Mouse (Mus musculus) lung, adult 2 months (tissue): Measurements from ENCODE around the gene Gtf2h4.

Experiments used
- CTCF ChIP-seq: fragments of 200-500 bp; IDR thresholded peaks from 2 replicates; pipeline ENCODE4 v1.5.1; 2011; ENCODE audit warnings: mild to moderate bottlenecking, low read length, control low read depth; ENCODE audit not compliant: insufficient read depth
- POLR2A ChIP-seq: fragments of 200-500 bp; IDR thresholded peaks from 2 replicates; pipeline ENCODE4 v1.6.1; 2011; ENCODE audit warnings: low read depth, mild to moderate bottlenecking, control low read depth, low read length, borderline replicate concordance; ENCODE audit errors: extremely low read depth

DNA sequence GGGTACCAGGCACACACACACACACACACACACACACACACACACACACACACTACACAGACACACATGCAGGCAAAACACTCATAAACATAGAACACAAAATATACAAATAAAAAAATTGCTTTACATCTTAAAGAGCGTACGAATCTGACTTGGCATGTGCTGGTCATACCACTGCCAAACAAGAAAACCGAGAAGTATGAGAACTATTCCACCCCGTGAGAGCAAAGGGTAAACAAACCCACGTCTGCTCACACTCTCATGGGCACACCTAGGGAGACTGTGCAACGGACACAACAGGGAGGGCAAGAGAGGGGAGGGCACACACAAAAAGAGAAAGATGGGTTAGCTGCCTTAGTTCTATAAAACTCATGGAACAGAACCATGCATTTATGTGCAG lies 23.2 kb upstream of the Gtf2h4 start:
- TF ChIP-seq CTCF (no peak), POLR2A (no peak)
